Mouse (Mus musculus) cerebellum, postnatal 25 days (tissue): Measurements from ENCODE around the gene Gfod1.

Experiments used
- DNase-seq, 2 experiments: peaks; one replicate each; pipeline ENCODE4 v3.0.0; 2021; ENCODE audit warnings: mixed read lengths in 2 of 2

Gfod1 gene

GRCm38 (mm10) chr13:43262114-43262739, 41.7 kb downstream of the Gfod1 start:
- peak; percentile 73 to 76 for DNase-seq

DNA sequence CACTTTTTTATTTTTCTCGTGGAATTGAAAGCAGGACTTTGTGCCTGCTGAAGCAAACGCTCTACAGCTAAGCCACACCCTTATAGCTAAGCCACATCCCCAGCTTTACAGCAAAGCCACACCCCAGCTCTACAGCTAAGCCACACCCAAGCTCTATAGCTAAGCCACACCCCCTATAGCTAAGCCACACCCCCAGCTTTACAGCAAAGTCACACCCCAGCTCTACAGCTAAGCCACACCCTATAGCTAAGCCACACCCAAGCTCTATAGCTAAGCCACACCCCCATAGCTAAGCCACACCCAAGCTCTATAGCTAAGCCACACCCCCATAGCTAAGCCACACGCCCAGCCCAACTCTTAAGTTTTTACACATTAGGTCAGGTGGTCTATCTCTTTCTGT, 42.7 kb downstream of the Gfod1 start:
- no peak for DNase-seq

GRCm38 (mm10) chr13:43260731-43261130, 43.2 kb downstream of the Gfod1 start:
- DNase-seq, result no peak

GRCm38 (mm10) chr13:43256447-43256846, 47.5 kb downstream of the Gfod1 start:
- DNase-seq, result no peak

DNA sequence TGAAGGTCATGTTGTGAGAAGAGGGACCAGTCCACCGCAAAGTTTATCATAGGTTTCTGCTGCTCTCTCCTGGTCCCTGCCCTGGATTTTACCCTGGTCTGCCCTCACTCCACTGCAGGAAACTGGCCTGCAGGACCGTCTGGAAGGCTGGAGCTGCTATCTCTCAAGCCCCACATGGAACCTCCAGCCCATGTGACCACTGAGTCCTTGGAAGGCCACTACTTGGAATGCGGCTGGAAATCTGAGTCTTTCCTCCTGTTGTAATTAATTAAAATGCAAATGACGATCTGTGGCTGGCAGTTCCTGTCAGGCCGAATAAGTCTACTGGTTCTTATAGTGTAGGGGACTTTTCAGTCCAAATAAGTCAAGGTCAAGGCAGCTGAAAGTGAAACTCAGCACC, 50.4 kb downstream of the Gfod1 start:
- no peak for DNase-seq

DNA sequence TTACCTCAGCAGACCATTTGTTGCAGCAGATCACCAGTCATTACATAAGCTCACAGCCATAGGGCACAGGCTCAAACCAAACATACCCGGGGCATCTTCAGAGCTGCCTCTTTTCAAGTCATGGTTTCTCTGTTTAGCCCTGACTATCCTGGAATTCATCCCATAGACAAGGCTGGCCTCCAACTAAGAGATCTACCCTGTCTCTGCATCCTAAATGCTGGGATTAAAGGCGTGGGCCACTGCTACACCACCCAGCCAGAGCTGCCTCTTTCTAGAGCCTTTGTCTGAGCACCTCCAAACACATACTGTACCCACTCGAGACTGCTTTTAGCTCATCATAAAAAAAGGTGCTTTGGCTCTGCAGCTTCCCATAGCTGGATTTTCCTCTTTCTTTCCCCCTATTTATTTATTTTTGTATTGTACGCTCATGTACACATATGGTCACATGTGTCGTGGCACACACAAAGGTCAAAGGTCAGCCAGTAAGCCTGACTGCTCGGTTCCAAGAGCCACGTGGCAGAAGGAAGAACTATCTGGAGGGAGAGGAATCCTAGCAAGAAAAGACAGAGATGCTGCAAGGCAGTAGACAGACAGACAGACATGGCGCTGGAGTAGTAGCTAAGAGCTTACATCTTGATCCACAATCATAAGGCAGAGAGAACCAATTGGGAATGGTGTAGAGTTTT, 51.7 kb downstream of the Gfod1 start:
- DNase-seq, result no peak

DNA sequence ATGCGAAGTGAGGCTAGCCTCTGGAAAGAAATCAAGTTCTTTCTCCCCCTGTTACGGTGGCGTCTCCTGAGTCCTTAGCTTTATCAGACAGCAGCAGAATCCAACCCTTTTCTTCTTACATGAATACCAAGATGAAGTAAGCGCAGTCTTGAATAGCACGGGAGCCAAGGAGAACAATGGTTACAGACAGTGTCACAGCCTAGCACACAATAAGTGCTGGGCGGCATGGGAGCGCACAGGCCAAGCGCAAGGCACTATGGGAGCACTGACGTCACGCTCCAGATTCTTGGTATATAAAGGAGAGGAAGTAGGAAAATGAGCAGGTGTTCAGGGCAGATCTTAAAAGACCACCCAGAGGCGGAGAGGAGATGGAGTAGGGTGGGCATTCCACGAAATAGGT, 52.6 kb downstream of the Gfod1 start:
- no peak for DNase-seq

DNA sequence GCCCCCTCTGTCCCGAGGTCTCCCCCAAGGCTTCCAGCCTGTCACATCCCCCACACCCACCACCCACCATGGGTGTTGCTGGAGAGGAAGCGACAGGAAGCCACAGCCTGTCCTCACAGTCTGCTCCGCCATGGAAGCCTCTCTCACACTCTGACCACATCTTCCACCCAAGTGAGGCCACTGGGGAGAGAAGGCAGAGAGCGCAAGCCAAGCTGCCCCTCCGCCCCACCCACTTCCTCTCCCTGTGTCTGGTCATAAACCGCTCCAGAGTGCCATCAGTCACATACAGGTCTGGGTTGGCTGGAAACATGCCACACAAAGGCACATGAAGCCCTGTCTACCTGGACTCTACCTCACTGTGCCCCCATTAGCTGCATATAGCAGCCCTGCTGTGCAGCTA, 53.3 kb downstream of the Gfod1 start:
- no peak for DNase-seq

GRCm38 (mm10) chr13:43250106-43250505, 53.9 kb downstream of the Gfod1 start:
- no peak for DNase-seq

- peak in 1 of 2 experiments; percentile 61 for DNase-seq
Measured at GRCm38 (mm10) chr13:43248381-43248780, 55.6 kb downstream of the Gfod1 start.

DNA sequence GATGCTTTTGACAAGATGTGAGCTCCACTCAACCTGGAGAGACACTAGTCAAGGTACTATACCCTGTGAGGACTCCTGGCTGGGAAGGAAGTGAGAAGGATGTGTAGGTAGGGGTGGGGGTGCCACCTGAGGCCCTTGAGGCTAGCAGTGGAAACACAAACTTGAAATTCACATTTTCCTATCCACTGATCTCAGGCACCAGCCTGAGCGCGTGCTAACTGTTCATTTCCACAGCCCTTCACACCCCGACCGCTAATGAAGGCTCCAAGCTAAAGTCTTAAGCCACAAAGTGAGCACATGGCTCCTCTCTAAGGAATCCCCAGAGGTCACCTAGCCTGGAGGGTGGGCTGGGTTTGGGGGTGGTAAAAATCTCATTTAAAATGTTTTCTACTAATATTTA, 57.1 kb downstream of the Gfod1 start:
- no peak for DNase-seq

GRCm38 (mm10) chr13:43243793-43244192, 60.2 kb downstream of the Gfod1 start:
- no peak for DNase-seq

DNA sequence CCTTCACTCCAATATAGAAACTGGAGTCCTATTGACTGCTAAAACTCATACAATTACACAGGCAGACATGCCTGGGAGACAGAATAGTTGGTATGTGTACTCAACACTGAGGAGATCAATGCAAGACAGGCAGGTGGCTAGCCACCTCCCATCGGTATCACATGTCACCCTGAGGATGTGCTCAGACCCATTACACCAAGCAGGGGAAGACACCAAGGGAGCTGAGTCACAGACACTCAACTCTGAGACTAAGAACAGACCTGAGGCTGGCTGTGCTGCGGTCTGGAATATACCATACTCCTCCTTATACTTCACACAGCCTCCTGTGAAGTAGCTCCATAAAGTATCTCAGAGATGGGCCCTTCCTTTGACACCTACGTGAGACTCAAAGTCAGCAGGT, 60.7 kb downstream of the Gfod1 start:
- no peak for DNase-seq

GRCm38 (mm10) chr13:43241750-43242149, 62.2 kb downstream of the Gfod1 start:
- DNase-seq, result no peak

- peak in 1 of 2 experiments; percentile 56 for DNase-seq
Measured at GRCm38 (mm10) chr13:43241069-43241468, 62.9 kb downstream of the Gfod1 start.

DNA sequence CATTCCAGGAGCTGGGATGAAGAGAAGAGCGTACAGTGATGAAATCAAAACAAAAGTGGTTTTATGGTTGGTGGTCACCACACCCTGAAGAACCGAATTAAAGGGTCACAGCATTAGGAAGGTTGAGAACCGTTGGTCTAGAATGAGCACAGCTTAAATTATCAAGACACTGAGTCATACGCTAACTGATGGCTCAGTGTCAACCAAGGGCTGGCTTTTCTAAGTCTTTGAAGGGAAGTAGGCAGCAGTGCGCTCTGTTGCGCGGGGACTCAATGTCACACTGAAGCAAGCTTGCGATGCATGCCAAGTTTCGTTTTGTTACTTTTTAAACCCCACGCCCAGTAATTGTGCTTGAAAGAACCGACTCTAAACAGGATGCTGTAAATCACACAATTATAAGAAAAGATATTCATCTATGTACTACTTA, 64.2 kb downstream of the Gfod1 start:
- no peak for DNase-seq

GRCm38 (mm10) chr13:43236630-43237029, 67.3 kb downstream of the Gfod1 start:
- DNase-seq, result no peak

DNA sequence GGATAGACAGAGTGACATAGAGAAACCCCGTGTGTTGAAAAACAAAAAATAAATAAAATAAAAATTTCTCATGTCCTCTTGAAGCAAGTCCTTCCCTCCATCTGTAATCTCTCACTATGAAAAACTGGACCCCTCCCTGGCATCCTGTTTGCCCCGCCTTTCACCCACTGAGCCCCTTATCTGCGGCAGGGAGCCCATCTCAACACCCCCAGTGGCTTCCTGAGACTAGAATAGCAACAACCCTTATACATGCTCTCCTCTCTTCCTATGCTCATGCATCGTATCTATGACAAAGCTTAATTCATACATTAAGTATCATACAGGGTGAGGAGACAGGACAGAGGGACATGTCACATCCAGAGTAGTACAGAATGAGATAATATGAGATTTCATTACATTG, 68.0 kb downstream of the Gfod1 start:
- DNase-seq, result no peak

DNA sequence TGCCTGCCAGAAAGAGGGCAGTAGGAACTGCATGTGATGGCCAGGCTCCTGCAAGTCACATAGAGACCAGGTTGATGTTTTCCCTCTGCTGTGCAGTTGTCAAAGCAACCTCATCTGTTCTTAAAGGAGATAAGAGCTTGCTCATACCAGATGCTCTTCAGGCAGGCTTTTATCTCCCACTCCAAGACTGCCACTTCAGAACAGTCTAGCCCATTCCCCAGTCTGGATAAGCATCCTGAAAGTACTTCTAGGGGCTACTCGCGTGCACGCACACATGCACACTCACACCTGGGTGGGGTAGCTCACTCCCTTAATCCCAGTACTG, 68.4 kb downstream of the Gfod1 start:
- no peak for DNase-seq

DNA sequence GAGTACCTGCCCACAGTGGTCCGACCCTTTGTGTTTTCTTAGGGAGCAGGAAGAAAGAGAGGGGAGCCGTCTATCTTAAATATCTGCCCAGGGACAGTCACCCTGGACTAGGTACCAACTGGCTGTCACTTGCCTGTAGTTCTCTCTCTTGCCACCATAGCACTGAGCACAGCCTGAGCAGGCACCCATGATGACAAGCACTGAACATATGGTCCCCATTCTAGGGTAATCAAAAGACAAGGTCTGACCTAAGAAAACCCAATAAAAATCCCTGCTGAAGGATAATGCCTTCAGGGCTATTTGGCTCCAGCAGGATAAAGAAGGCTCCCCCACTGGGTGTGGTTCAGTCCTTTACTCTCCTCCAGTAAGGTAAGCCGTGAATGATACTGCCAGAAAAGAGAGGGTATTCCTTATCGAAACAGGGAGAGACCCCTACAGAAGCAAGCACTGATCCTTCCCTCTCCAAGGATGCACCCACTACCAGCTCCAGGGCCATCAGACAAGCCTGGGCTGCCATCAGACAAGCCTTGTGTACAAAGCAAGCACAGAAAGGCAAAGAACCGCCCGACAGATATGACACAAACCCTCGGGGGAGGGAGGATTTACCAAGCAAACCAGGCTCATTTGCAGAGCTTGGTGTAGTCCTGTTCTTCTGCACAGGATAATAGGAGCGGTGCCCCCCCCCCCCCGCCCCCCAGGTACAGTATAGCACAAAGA, 68.9 kb downstream of the Gfod1 start:
- DNase-seq, result peak in 1 of 2 experiments; percentile 54

GRCm38 (mm10) chr13:43233331-43233730, 70.6 kb downstream of the Gfod1 start:
- DNase-seq, result no peak

GRCm38 (mm10) chr13:43231965-43232860, 71.8 kb downstream of the Gfod1 start:
- peak; percentile 62 to 63 for DNase-seq

- DNase-seq, result no peak
Measured at GRCm38 (mm10) chr13:43230842-43231241, 73.1 kb downstream of the Gfod1 start.
